Mouse (Mus musculus): ENCODE measurements around the gene Ppox. TPM values are rescaled to one million over a fixed set of nuclear protein-coding genes. Genes with fewer than 3 reads are reported as not detected.

Ppox gene
- total RNA-seq, 2 experiments from 2014 or later, result 26.9 to 27.8 TPM

Other genes starting within 250 kb of the Ppox start
- gene Fcgr3, start 216.3 kb downstream of the Ppox start, total RNA-seq (2021), result 10 to 100 TPM; 11.1 to 13.2 TPM
- gene Cfap126, start 167.3 kb downstream of the Ppox start, total RNA-seq (2021), result under 1 TPM in 1 of 2 experiments, not detected in 1; 0.79 TPM
- 100 to 1,000 TPM; 195 to 207 TPM for gene Sdhc, start 130.6 kb downstream of the Ppox start, total RNA-seq (2021)
- not detected for gene Mpz, start 130.5 kb downstream of the Ppox start, total RNA-seq (2021)
- 100 to 1,000 TPM; 114 to 132 TPM for gene Pcp4l1, start 84.9 kb downstream of the Ppox start, total RNA-seq (2021)
- gene Nr1i3, start 67.2 kb downstream of the Ppox start, total RNA-seq (2021), result under 1 TPM; 0.12 to 0.14 TPM
- 10 to 100 TPM; 84.2 to 90.5 TPM for gene Tomm40l, start 58.7 kb downstream of the Ppox start, total RNA-seq (2021)
- gene Apoa2, start 56.1 kb downstream of the Ppox start, total RNA-seq (2021), result 1 to 10 TPM; 1.8 to 3.1 TPM
- gene Fcer1g, start 46.8 kb downstream of the Ppox start, total RNA-seq (2021), result 10 to 100 TPM; 13.7 to 14.7 TPM
- gene Adamts4, start 30.8 kb downstream of the Ppox start, total RNA-seq (2021), result 1 to 10 TPM; 5.9 to 8.9 TPM
- gene Ndufs2, start 29.8 kb downstream of the Ppox start, total RNA-seq (2021), result 100 to 1,000 TPM; 280 to 286 TPM
- gene B4galt3, start 10.9 kb downstream of the Ppox start, total RNA-seq (2021), result 10 to 100 TPM; 64.3 to 71.8 TPM
- gene Usp21, start 6.8 kb upstream of the Ppox start, total RNA-seq (2021), result 10 to 100 TPM; 54.5 to 63.0 TPM
- gene Ufc1, start 13.8 kb upstream of the Ppox start, total RNA-seq (2021), result 100 to 1,000 TPM; 104 to 112 TPM
- 10 to 100 TPM; 43.7 to 43.9 TPM for gene Dedd, start 48.0 kb upstream of the Ppox start, total RNA-seq (2021)
- 10 to 100 TPM; 43.3 to 47.9 TPM for gene Nit1, start 64.5 kb upstream of the Ppox start, total RNA-seq (2021)
- gene Pfdn2, start 64.5 kb upstream of the Ppox start, total RNA-seq (2021), result 100 to 1,000 TPM; 189 to 191 TPM
- gene Klhdc9, start 79.6 kb upstream of the Ppox start, total RNA-seq (2021), result 1 to 10 TPM; 7.1 to 8.0 TPM
- 1 to 10 TPM; 3.6 to 4.7 TPM for gene Nectin4, start 88.9 kb upstream of the Ppox start, total RNA-seq (2021)
- 1 to 10 TPM; 2.2 to 2.6 TPM for gene Arhgap30, start 107.8 kb upstream of the Ppox start, total RNA-seq (2021)
- gene Usf1, start 130.1 kb upstream of the Ppox start, total RNA-seq (2021), result 100 to 1,000 TPM in 1 of 2 experiments, 10 to 100 TPM in 1; 99.0 to 105 TPM
- 1 to 10 TPM; 1.4 to 2.3 TPM for gene Tstd1, start 137.7 kb upstream of the Ppox start, total RNA-seq (2021)
- 1 to 10 TPM; 4.5 to 5.4 TPM for gene F11r, start 156.3 kb upstream of the Ppox start, total RNA-seq (2021)
- 1 to 10 TPM; 5.7 to 5.8 TPM for gene Alyref2, start 222.3 kb upstream of the Ppox start, total RNA-seq (2021)